Mouse (Mus musculus): ENCODE measurements at regions not wholly inside any gene's neighbourhood (a gene's known extent, or its start where the extent isn't known, plus 50 kb on each side); places are given as distances from the start of the nearest gene placed in this dataset.

DNA sequence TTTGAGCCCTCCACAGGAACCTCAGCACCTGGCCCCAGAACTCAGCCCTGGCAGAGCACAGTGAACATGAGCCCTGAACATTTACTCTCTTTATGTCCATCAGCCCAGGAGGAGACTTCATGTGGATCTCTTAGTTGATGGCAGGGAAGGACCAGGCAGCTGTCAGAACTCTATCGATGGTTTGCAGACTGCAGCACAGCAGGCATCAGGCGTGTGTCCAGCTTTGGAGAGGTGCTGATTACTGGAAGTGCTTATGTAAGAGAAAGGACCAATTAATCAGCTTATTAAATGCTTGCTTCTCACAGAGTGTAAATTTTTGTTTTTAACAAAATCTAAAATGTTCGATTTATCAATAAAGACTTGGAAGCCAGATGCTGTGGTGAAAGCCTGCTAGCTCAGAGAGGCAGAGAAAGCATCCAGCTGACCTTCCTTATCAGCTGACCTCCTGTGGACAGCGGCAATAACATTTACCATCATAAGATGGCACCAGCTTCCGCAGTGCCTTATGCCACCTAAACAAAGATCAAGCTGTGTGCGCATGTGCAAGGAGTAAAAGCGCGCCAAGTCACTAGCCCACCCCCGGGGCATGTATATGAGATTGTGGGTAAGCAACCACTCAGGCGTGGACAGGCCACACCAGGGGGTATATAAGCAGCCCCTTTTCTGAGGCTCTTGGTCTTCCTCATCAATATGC lies 105.8 kb downstream of the Klhl6 start:
- H3K27me3 ChIP-seq (ENCODE audit: control insufficient read depth, insufficient read depth, low read depth, low read length), result no peaks in the 10 kb centered on the region
- no peak overlapping the region for H3K4me2 ChIP-seq (ENCODE audit: low read depth, low read length)
- no peak overlapping the region for H3K9ac ChIP-seq (ENCODE audit: low read depth, low read length)
- WGBS (ENCODE audit: insufficient replicate concordance), result 55% methylated on average over 10 of the region's 10 CpGs
- no peaks in the 10 kb centered on the region for H3K4me1 ChIP-seq (ENCODE audit: control insufficient read depth, low read depth, low read length)
- no peak overlapping the region for H3K4me3 ChIP-seq (ENCODE audit: low read depth, low read length)
- no peaks in the 10 kb centered on the region for H3K9me3 ChIP-seq (replicated peaks; ENCODE audit: control insufficient read depth, low read length)
- H3K36me3 ChIP-seq (ENCODE audit: control insufficient read depth, insufficient read depth), result no peaks in the 10 kb centered on the region
- no peak overlapping the region for H3K27ac ChIP-seq (ENCODE audit: low read length)
- no peak for ATAC-seq (ENCODE audit: low read depth)

DNA sequence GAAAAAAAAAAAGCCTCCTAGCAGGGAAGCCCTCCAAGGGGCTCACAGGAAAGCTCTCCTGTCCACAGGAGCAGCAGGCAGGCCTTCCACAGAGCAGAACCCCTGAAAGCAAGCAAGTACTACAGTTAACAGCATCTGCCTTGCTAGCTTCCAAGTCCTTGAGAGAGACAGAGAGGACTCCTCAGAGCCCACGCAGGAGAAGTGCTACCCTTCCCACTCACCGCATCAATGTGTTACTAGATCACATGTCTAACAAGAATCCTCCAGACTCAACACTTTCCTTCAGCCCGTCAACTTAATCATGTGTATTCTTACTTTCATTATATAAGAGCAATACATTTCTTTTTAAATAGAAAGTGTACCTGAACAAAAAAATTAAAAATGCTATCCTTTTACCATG lies 99.9 kb downstream of the Klhl6 start:
- no peaks in the 10 kb centered on the region for H3K9me3 ChIP-seq (replicated peaks; ENCODE audit: control insufficient read depth, low read length)
- no peaks in the 10 kb centered on the region for H3K36me3 ChIP-seq (ENCODE audit: control insufficient read depth, insufficient read depth)
- no peak overlapping the region for H3K4me2 ChIP-seq (ENCODE audit: low read depth, low read length)
- no peaks in the 10 kb centered on the region; the same call in 1 of the 2 replicates for H3K4me1 ChIP-seq (ENCODE audit: control insufficient read depth, low read depth, low read length)
- 74% methylated on average over 3 of the region's 3 CpGs for WGBS (ENCODE audit: insufficient replicate concordance)
- ATAC-seq (ENCODE audit: low read depth), result no peak
- no peak overlapping the region for H3K4me3 ChIP-seq (ENCODE audit: low read depth, low read length)
- H3K27me3 ChIP-seq (ENCODE audit: control insufficient read depth, insufficient read depth, low read depth, low read length), result no peaks in the 10 kb centered on the region
- no peak overlapping the region for H3K9ac ChIP-seq (ENCODE audit: low read depth, low read length)
- no peak overlapping the region for H3K27ac ChIP-seq (ENCODE audit: low read length)

DNA sequence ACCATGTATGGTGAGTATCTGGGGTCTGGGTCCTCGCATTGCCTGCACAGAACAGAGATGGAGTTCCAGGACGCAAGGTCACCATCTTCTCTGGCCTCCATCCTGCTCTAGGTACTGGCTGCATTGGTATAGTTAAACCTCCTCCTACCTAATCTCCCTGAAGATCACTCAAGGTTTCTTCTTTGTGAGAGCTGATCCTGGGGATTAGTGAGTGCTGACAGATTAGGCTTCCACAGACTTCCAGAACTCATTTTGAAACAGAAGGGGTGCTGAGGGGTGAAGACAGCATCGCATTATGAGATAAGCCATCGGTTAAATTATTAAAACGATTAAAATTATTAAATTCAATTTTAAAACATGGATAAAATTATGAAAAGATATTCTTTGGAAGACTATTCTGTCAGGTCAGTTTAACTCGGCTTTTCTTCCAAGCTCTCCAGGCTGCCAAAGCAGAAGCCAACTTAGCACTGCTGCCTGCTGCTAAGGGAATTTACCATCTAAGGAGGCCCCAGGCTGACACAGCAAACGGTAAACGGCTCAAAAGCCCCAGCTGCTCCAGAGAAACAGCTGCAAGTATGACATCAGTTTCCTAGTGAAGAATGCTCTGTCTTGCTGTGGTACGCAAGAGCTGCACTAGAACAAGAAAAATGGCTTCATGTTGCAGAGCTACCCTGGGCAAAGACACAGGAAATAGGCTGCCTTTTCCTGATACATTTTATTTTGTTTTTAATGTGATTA lies 98.9 kb downstream of the Klhl6 start:
- H3K4me1 ChIP-seq (ENCODE audit: control insufficient read depth, low read depth, low read length), result no peaks in the 10 kb centered on the region; the same call in 1 of the 2 replicates
- no peaks in the 10 kb centered on the region for H3K36me3 ChIP-seq (ENCODE audit: control insufficient read depth, insufficient read depth)
- no peaks in the 10 kb centered on the region for H3K9me3 ChIP-seq (replicated peaks; ENCODE audit: control insufficient read depth, low read length)
- no peak overlapping the region for H3K27ac ChIP-seq (ENCODE audit: low read length)
- 35% methylated on average over 9 of the region's 9 CpGs for WGBS (ENCODE audit: insufficient replicate concordance)
- no peak overlapping the region for H3K4me2 ChIP-seq (ENCODE audit: low read depth, low read length)
- H3K27me3 ChIP-seq (ENCODE audit: control insufficient read depth, insufficient read depth, low read depth, low read length), result no peaks in the 10 kb centered on the region
- H3K4me3 ChIP-seq (ENCODE audit: low read depth, low read length), result no peak overlapping the region
- 0 out of 2 replicates have a peak, but pooled peaks have one; percentile 32 for ATAC-seq (ENCODE audit: low read depth)
- no peak overlapping the region for H3K9ac ChIP-seq (ENCODE audit: low read depth, low read length)

DNA sequence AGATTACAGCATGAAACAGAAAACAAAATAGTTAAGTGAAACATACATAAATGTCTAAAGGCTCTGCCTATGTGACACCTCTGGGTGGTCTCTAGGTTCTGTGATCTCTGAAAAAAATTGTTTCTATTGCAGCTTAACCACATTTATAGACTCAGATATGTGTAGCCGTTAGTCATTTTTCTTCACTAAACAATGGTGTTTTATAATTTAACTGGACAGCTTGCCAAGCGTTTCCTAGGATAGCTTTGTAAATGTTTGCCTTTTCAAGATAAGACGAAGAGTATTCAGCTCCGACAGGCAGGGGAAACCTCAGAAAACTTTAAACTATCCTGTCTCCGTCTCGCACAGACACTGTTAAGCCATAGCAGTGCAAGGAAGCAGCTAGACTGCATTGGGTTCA lies 98.3 kb downstream of the Klhl6 start:
- Histone ChIP-seq H3K4me1 (ENCODE audit: control insufficient read depth, low read depth, low read length) (no peaks in the 10 kb centered on the region; the same call in 1 of the 2 replicates), H3K9ac (ENCODE audit: low read depth, low read length) (no peak overlapping the region), H3K27me3 (ENCODE audit: control insufficient read depth, insufficient read depth, low read depth, low read length) (no peaks in the 10 kb centered on the region), H3K9me3 (replicated peaks; ENCODE audit: control insufficient read depth, low read length) (no peaks in the 10 kb centered on the region), H3K27ac (ENCODE audit: low read length) (no peak overlapping the region), H3K4me2 (ENCODE audit: low read depth, low read length) (no peak overlapping the region), H3K36me3 (ENCODE audit: control insufficient read depth, insufficient read depth) (no peaks in the 10 kb centered on the region), H3K4me3 (ENCODE audit: low read depth, low read length) (no peak overlapping the region)
- 16% methylated on average over 6 of the region's 6 CpGs for WGBS (ENCODE audit: insufficient replicate concordance)
- no peak for ATAC-seq (ENCODE audit: low read depth)

DNA sequence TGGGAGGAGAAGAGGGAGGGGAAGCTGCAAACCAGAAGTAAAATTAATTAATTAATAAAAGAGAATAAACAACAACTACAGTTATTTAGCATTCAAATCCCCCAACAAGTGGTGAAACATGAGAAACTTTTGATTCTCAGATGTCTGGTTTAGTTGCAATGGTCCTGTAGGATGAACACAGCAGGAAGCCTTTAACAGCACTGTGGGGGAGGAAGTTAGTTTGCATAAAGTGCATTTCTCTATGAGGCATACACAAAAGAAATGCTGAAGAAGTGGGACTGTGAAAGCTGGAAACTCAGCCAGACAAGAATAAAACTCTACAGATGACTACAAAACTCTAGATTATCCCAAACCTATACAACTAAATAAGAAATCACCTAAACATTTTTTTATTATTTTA lies 96.2 kb downstream of the Klhl6 start:
- Histone ChIP-seq H3K9ac (ENCODE audit: low read depth, low read length) (no peak overlapping the region), H3K36me3 (ENCODE audit: control insufficient read depth, insufficient read depth) (no peaks in the 10 kb centered on the region), H3K4me1 (ENCODE audit: control insufficient read depth, low read depth, low read length) (no peaks in the 10 kb centered on the region; the same call in 1 of the 2 replicates), H3K4me2 (ENCODE audit: low read depth, low read length) (no peak overlapping the region), H3K27ac (ENCODE audit: low read length) (no peak overlapping the region), H3K9me3 (replicated peaks; ENCODE audit: control insufficient read depth, low read length) (no peaks in the 10 kb centered on the region), H3K27me3 (ENCODE audit: control insufficient read depth, insufficient read depth, low read depth, low read length) (no peaks in the 10 kb centered on the region), H3K4me3 (ENCODE audit: low read depth, low read length) (no peak overlapping the region)
- no peak for ATAC-seq (ENCODE audit: low read depth)

DNA sequence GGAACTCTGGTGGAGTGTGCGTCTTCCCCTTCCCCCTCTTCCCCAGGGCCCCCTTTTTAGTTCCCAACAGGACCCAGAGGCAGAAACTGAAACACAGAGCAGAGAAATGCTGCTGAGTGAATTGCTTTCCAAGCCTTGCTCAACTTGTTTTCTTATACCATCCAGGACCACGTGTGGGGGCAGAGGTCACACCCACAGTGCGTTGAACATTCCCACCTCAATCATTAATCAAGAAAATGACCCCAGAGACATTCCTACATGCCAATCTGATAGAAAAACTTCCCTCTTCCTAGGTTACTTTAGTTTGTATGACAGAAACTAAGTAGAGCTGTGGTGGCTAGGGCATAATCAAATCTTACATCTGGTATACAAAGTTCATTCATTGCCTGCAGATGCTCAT lies 93.3 kb downstream of the Klhl6 start:
- no peak overlapping the region for H3K9ac ChIP-seq (ENCODE audit: low read depth, low read length)
- no peaks in the 10 kb centered on the region for H3K27me3 ChIP-seq (ENCODE audit: control insufficient read depth, insufficient read depth, low read depth, low read length)
- no peaks in the 10 kb centered on the region for H3K4me1 ChIP-seq (ENCODE audit: control insufficient read depth, low read depth, low read length)
- WGBS (ENCODE audit: insufficient replicate concordance), result 50% methylated on average over 3 of the region's 3 CpGs
- no peak overlapping the region for H3K27ac ChIP-seq (ENCODE audit: low read length)
- H3K4me3 ChIP-seq (ENCODE audit: low read depth, low read length), result no peak overlapping the region
- no peak overlapping the region for H3K4me2 ChIP-seq (ENCODE audit: low read depth, low read length)
- H3K9me3 ChIP-seq (replicated peaks; ENCODE audit: control insufficient read depth, low read length), result no peaks in the 10 kb centered on the region
- H3K36me3 ChIP-seq (ENCODE audit: control insufficient read depth, insufficient read depth), result no peaks in the 10 kb centered on the region
- ATAC-seq (ENCODE audit: low read depth), result no peak

DNA sequence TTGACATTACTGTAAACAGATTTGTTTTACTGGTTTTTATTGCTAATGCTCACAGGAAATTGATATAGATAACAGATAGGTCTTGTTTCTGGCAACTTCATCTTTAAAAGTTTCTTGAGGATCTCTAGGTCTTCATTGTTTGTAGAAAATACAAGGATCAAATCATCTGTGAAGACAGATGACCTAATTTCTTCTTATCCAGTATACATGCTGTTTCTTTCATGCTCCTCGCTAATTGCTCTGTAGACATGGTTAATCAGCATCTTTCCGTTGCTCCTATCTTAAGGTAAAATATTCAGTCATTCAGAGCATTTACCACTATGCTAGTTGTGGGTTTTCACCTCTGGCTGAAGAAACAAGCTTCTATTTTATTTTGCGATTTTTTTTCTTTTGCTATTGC lies 91.4 kb downstream of the Klhl6 start:
- Histone ChIP-seq H3K27ac (ENCODE audit: low read length) (no peak overlapping the region), H3K36me3 (ENCODE audit: control insufficient read depth, insufficient read depth) (no peaks in the 10 kb centered on the region), H3K4me1 (ENCODE audit: control insufficient read depth, low read depth, low read length) (no peaks in the 10 kb centered on the region), H3K9me3 (replicated peaks; ENCODE audit: control insufficient read depth, low read length) (no peaks in the 10 kb centered on the region), H3K9ac (ENCODE audit: low read depth, low read length) (no peak overlapping the region), H3K27me3 (ENCODE audit: control insufficient read depth, insufficient read depth, low read depth, low read length) (no peaks in the 10 kb centered on the region), H3K4me2 (ENCODE audit: low read depth, low read length) (no peak overlapping the region), H3K4me3 (ENCODE audit: low read depth, low read length) (no peak overlapping the region)
- 62% methylated on average over 3 of the region's 3 CpGs for WGBS (ENCODE audit: insufficient replicate concordance)
- ATAC-seq (ENCODE audit: low read depth), result no peak

DNA sequence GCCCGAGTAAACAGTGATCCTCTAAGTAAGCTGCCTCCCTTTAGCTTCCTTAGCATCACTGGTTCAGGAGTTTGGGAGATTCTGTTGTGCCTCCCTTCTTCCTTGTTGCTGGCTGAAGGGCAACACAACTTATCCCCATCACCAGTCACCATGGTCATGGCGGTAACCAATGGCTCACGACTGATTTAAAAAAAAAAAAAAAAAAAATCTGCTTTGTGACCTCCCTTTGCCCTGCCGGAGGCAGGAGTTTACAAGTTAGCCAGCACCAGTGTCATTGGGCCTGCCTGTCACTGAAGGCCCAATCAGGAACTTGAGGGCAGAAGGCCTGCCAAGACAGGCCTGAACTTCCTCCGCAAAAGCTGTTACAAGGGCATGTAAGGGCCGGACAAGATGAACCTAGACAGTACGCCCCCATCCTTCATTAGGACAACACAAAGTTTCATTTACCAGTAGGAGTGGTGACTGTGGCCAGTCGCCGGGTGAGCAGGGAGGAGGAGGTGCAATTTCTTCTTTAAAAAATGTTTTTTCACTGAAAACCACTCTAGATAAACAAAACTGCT lies 88.3 kb downstream of the Klhl6 start:
- Histone ChIP-seq H3K9me3 (replicated peaks; ENCODE audit: control insufficient read depth, low read length) (no peaks in the 10 kb centered on the region), H3K4me3 (ENCODE audit: low read depth, low read length) (no peak overlapping the region), H3K4me1 (ENCODE audit: control insufficient read depth, low read depth, low read length) (no peaks in the 10 kb centered on the region), H3K9ac (ENCODE audit: low read depth, low read length) (no peak overlapping the region), H3K4me2 (ENCODE audit: low read depth, low read length) (no peak overlapping the region), H3K27me3 (ENCODE audit: control insufficient read depth, insufficient read depth, low read depth, low read length) (no peaks in the 10 kb centered on the region), H3K27ac (ENCODE audit: low read length) (no peak overlapping the region), H3K36me3 (ENCODE audit: control insufficient read depth, insufficient read depth) (no peaks in the 10 kb centered on the region)
- no peak for ATAC-seq (ENCODE audit: low read depth)
- WGBS (ENCODE audit: insufficient replicate concordance), result 68% methylated on average over 9 of the region's 9 CpGs
